Mouse (Mus musculus) lung, embryonic 14.5 days (tissue): Measurements from ENCODE around the gene Zcchc7. TPM values are rescaled to one million over a fixed set of nuclear protein-coding genes. Genes with fewer than 3 reads are reported as not detected.
"Not testable (repeated sequence)": the region's sequence is repeated elsewhere in the genome, so short reads cannot be mapped to it uniquely, and the experiment has no call there.

Source experiments
- ATAC-seq: fragments of 200-750 bp; cut with Nextera tagmentation; 2 replicates; pipeline ENCODE4 v1.8.0; 2017; ENCODE audit warnings: mild to moderate bottlenecking, moderate TSS enrichment, moderate library complexity; ENCODE audit not compliant: insufficient read depth
- DNase-seq: peaks from one replicate; pipeline ENCODE4 v3.0.0-alpha.2; 2015
- H3K27ac ChIP-seq: fragments of 300-500 bp; sonication (generic); 2 replicates; pipeline ENCODE4 v1.5.1; 2014; ENCODE audit warnings: low read depth, mild to moderate bottlenecking, moderate library complexity
- H3K27me3 ChIP-seq: fragments of 300-500 bp; sonication (generic); 2 replicates; pipeline ENCODE4 v1.6.1; 2014; ENCODE audit warnings: low read length, control low read depth; ENCODE audit not compliant: insufficient read depth
- H3K36me3 ChIP-seq: fragments of 300-500 bp; sonication (generic); 2 replicates; pipeline ENCODE4 v1.6.1; 2014; ENCODE audit warnings: control low read depth; ENCODE audit not compliant: insufficient read depth
- H3K4me1 ChIP-seq: fragments of 300-500 bp; sonication (generic); 2 replicates; pipeline ENCODE4 v1.6.1; 2014; ENCODE audit warnings: antibody characterized with exemption, control low read depth; ENCODE audit not compliant: insufficient read depth
- H3K4me2 ChIP-seq: fragments of 300-500 bp; sonication (generic); 2 replicates; pipeline ENCODE4 v1.6.1; 2014; ENCODE audit warnings: mild to moderate bottlenecking
- H3K4me3 ChIP-seq: fragments of 300-500 bp; sonication (generic); 2 replicates; pipeline ENCODE4 v1.5.1; 2014; ENCODE audit warnings: low read depth, low read length
- H3K9ac ChIP-seq: fragments of 300-500 bp; sonication (generic); 2 replicates; pipeline ENCODE4 v1.6.1; 2014
- H3K9me3 ChIP-seq: fragments of 300-500 bp; sonication (generic); 2 replicates; pipeline ENCODE4 v1.6.1; 2016; ENCODE audit warnings: low read depth, low read length, control low read depth
- CTCF ChIP-seq: IDR thresholded peaks from 2 replicates; pipeline ENCODE4 v1.5.1; 2016; ENCODE audit warnings: antibody characterized with exemption, low read depth
- WGBS: fragments of 180-500 bp; shearing (Covaris S2); extraction: QIAGEN DNeasy Blood & Tissue Kit; methylation state at CpG from one replicate; pipeline ENCODE4 v1.1.7; 2014; 5-methylcytosine and 5-hydroxymethylcytosine counted together
- polyA plus RNA-seq: library from polyadenylated mRNA; unstranded; fragments of >200 nt; fragmentation: Nextera tagmentation; extraction: Ambion mirVana; gene quantifications from 2 replicates; pipeline ENCODE4 v1.2.1, GENCODE M21; 2014

The Zcchc7 gene
- polyA plus RNA-seq, 1 experiment from 2014 or later = 36.4 TPM

- Histone ChIP-seq H3K4me2 (no peak overlapping the region), H3K4me3 (no peak overlapping the region), H3K36me3 (no peaks in the 10 kb centered on the region), H3K27me3 (no peaks in the 10 kb centered on the region), H3K9ac (no peak overlapping the region), H3K4me1 (no peaks in the 10 kb centered on the region), H3K9me3 (no peaks in the 10 kb centered on the region), H3K27ac (no peak overlapping the region)
- no peak for TF ChIP-seq CTCF
- ATAC-seq (no peak), DNase-seq (no peak)
- WGBS = 79% methylated on average over 6 of the region's 6 CpGs
These were observed 187.8 kb downstream of the Zcchc7 start for GRCm38 (mm10) chr4:44943480-44943879.

- no peak for ATAC-seq
- Histone ChIP-seq H3K27ac (no peak overlapping the region), H3K9ac (no peak overlapping the region), H3K27me3 (no peaks in the 10 kb centered on the region), H3K4me1 (no peaks in the 10 kb centered on the region), H3K4me3 (no peak overlapping the region), H3K36me3 (no peaks in the 10 kb centered on the region), H3K4me2 (no peak overlapping the region), H3K9me3 (no peaks in the 10 kb centered on the region)
- DNase-seq = no peak
- WGBS = 81% methylated on average over 10 of the region's 10 CpGs
- no peak for TF ChIP-seq CTCF
These were observed 188.9 kb downstream of the Zcchc7 start for GRCm38 (mm10) chr4:44944426-44945075.

- 93% methylated on average over 2 of the region's 2 CpGs for WGBS
- not testable (repeated sequence) for H3K4me3 ChIP-seq, H3K4me1 ChIP-seq, H3K4me2 ChIP-seq, H3K9me3 ChIP-seq, H3K36me3 ChIP-seq, H3K27ac ChIP-seq, H3K27me3 ChIP-seq, ATAC-seq, H3K9ac ChIP-seq, DNase-seq
These were observed 190.4 kb downstream of the Zcchc7 start for GRCm38 (mm10) chr4:44946126-44946525.

GRCm38 (mm10) chr4:44947464-44947863, 191.8 kb downstream of the Zcchc7 start:
- DNase-seq (no peak), ATAC-seq (no peak)
- no peak overlapping the region for H3K4me3 ChIP-seq
- no peak overlapping the region for H3K9ac ChIP-seq
- H3K36me3 ChIP-seq = no peaks in the 10 kb centered on the region
- no peak overlapping the region for H3K4me2 ChIP-seq
- no peaks in the 10 kb centered on the region for H3K4me1 ChIP-seq
- no peaks in the 10 kb centered on the region for H3K27me3 ChIP-seq
- 78% methylated on average over 5 of the region's 5 CpGs for WGBS
- H3K27ac ChIP-seq = no peak overlapping the region
- no peak for TF ChIP-seq CTCF
- H3K9me3 ChIP-seq = no peaks in the 10 kb centered on the region

GRCm38 (mm10) chr4:44948314-44948713, 192.6 kb downstream of the Zcchc7 start:
- H3K27me3 ChIP-seq = no peaks in the 10 kb centered on the region
- no peak overlapping the region for H3K4me2 ChIP-seq
- H3K4me3 ChIP-seq = no peak overlapping the region
- no peak overlapping the region for H3K27ac ChIP-seq
- no peak for TF ChIP-seq CTCF
- DNase-seq (no peak), ATAC-seq (no peak)
- no peaks in the 10 kb centered on the region for H3K9me3 ChIP-seq
- H3K36me3 ChIP-seq = no peaks in the 10 kb centered on the region
- no peak overlapping the region for H3K9ac ChIP-seq
- 74% methylated on average over 1 of the region's 1 CpGs for WGBS
- H3K4me1 ChIP-seq = no peaks in the 10 kb centered on the region

GRCm38 (mm10) chr4:44953041-44953440, 197.4 kb downstream of the Zcchc7 start:
- Histone ChIP-seq H3K9ac (no peak overlapping the region), H3K4me1 (no peaks in the 10 kb centered on the region), H3K27me3 (no peaks in the 10 kb centered on the region), H3K27ac (no peak overlapping the region), H3K4me3 (no peak overlapping the region), H3K9me3 (no peaks in the 10 kb centered on the region), H3K36me3 (no peaks in the 10 kb centered on the region), H3K4me2 (no peak overlapping the region)
- WGBS = 57% methylated on average over 9 of the region's 9 CpGs
- peak; percentile 13 for DNase-seq
- no peak for TF ChIP-seq CTCF
- no peak for ATAC-seq

- Histone ChIP-seq H3K9ac (no peak overlapping the region), H3K36me3 (no peaks in the 10 kb centered on the region), H3K4me1 (no peaks in the 10 kb centered on the region), H3K27me3 (no peaks in the 10 kb centered on the region), H3K9me3 (no peaks in the 10 kb centered on the region), H3K4me3 (no peak overlapping the region), H3K27ac (no peak overlapping the region), H3K4me2 (no peak overlapping the region)
- TF ChIP-seq CTCF = no peak
- DNase-seq = no peak
- WGBS = 86% methylated on average over 9 of the region's 9 CpGs
- no peak for ATAC-seq
These were observed 203.1 kb downstream of the Zcchc7 start for GRCm38 (mm10) chr4:44958776-44959175.

- Histone ChIP-seq H3K27me3 (no peaks in the 10 kb centered on the region), H3K9me3 (no peaks in the 10 kb centered on the region), H3K4me2 (no peak overlapping the region), H3K4me1 (no peaks in the 10 kb centered on the region), H3K9ac (no peak overlapping the region), H3K4me3 (no peak overlapping the region), H3K27ac (no peak overlapping the region), H3K36me3 (no peaks in the 10 kb centered on the region)
- ATAC-seq (no peak), DNase-seq (no peak)
- no peak for TF ChIP-seq CTCF
- WGBS = 91% methylated on average over 13 of the region's 13 CpGs
These were observed 203.5 kb downstream of the Zcchc7 start for GRCm38 (mm10) chr4:44959220-44959619.
